Mouse (Mus musculus) MN1 (cell line): ENCODE results near the gene Grb2.

Source experiments
- DNase-seq: peaks from one replicate; pipeline ENCODE4 v3.0.0-alpha.2; 2016; ENCODE audit warnings: low spot score

Grb2 gene

GRCm38 (mm10) chr11:115712268-115712667, 3.9 kb upstream of the Grb2 start:
- no peak for DNase-seq

- DNase-seq = no peak
These were observed 2.7 kb upstream of the Grb2 start for GRCm38 (mm10) chr11:115711133-115711532.

GRCm38 (mm10) chr11:115709829-115710559, 1.6 kb upstream of the Grb2 start:
- DNase-seq = no peak

- peak; percentile 55 for DNase-seq
These were observed 795 bp upstream of the Grb2 start for GRCm38 (mm10) chr11:115708956-115709828.

GRCm38 (mm10) chr11:115707313-115708208, 836 bp downstream of the Grb2 start:
- peak; percentile 68 for DNase-seq

- no peak for DNase-seq
These were observed 1.8 kb downstream of the Grb2 start for GRCm38 (mm10) chr11:115706584-115706983.

- no peak for DNase-seq
These were observed 2.8 kb downstream of the Grb2 start for GRCm38 (mm10) chr11:115705561-115705960.

- no peak for DNase-seq
These were observed 3.7 kb downstream of the Grb2 start for GRCm38 (mm10) chr11:115704648-115705047.

- DNase-seq = no peak
These were observed 4.9 kb downstream of the Grb2 start for GRCm38 (mm10) chr11:115703466-115703865.

GRCm38 (mm10) chr11:115698986-115699728, 9.2 kb downstream of the Grb2 start:
- peak; percentile 94 for DNase-seq

- DNase-seq = no peak
These were observed 10.7 kb downstream of the Grb2 start for GRCm38 (mm10) chr11:115697722-115698121.

- no peak for DNase-seq
These were observed 11.3 kb downstream of the Grb2 start for GRCm38 (mm10) chr11:115697091-115697490.

- DNase-seq = no peak
These were observed 11.9 kb downstream of the Grb2 start for GRCm38 (mm10) chr11:115696471-115696870.

- DNase-seq = no peak
These were observed 14.3 kb downstream of the Grb2 start for GRCm38 (mm10) chr11:115693979-115694578.

- no peak for DNase-seq
These were observed 15.6 kb downstream of the Grb2 start for GRCm38 (mm10) chr11:115692800-115693199.

GRCm38 (mm10) chr11:115691976-115692375, 16.4 kb downstream of the Grb2 start:
- no peak for DNase-seq

- DNase-seq = no peak
These were observed 16.9 kb downstream of the Grb2 start for GRCm38 (mm10) chr11:115691511-115691910.

GRCm38 (mm10) chr11:115691013-115691412, 17.4 kb downstream of the Grb2 start:
- DNase-seq = no peak

GRCm38 (mm10) chr11:115690356-115690755, 18.0 kb downstream of the Grb2 start:
- DNase-seq = no peak

- DNase-seq = no peak
These were observed 19.1 kb downstream of the Grb2 start for GRCm38 (mm10) chr11:115689137-115689915.
